Mouse (Mus musculus) mouse trophoblast stem cell (cell line): ENCODE results near the gene Ttll1.

ENCODE experiments used
- in situ Hi-C, 2 experiments: fragments of 300-500 bp; cut with MseI, MboI; formaldehyde crosslinking; loops; 2 replicates in 1 of 2; 3 replicates in 1 of 2; pipeline ENCODE4 v1.15.1; 2025

The Ttll1 gene

GRCm38 (mm10) chr15:83510805-83511405 lies at the start of gene Ttll1:
TSS of gene Ttll1 (minus strand) at chr15:83510893.
- in situ Hi-C loops, result no loop called here

- in situ Hi-C loops, result no loop called here
Measured at GRCm38 (mm10) chr15:83555161-83555974, 44.7 kb upstream of the Ttll1 start.

GRCm38 (mm10) chr15:83553831-83554230 lies 43.1 kb upstream of the Ttll1 start:
- in situ Hi-C loops, result no loop called here

GRCm38 (mm10) chr15:83550137-83550536 lies 39.4 kb upstream of the Ttll1 start:
- in situ Hi-C loops, result no loop called here

- in situ Hi-C loops, result no loop called here
Measured at GRCm38 (mm10) chr15:83547144-83547543, 36.5 kb upstream of the Ttll1 start.

- in situ Hi-C loops, result no loop called here
Measured at GRCm38 (mm10) chr15:83546029-83546428, 35.3 kb upstream of the Ttll1 start.

GRCm38 (mm10) chr15:83541647-83542287 lies 31.1 kb upstream of the Ttll1 start:
- in situ Hi-C loops, result no loop called here

- in situ Hi-C loops, result no loop called here
Measured at GRCm38 (mm10) chr15:83539905-83540304, 29.2 kb upstream of the Ttll1 start.

- in situ Hi-C loops, result no loop called here
Measured at GRCm38 (mm10) chr15:83538855-83539254, 28.2 kb upstream of the Ttll1 start.

- in situ Hi-C loops, result no loop called here
Measured at GRCm38 (mm10) chr15:83535890-83536231, 25.2 kb upstream of the Ttll1 start.

- in situ Hi-C loops, result no loop called here
Measured at GRCm38 (mm10) chr15:83534960-83535889, 24.5 kb upstream of the Ttll1 start.

GRCm38 (mm10) chr15:83532606-83533005 lies 21.9 kb upstream of the Ttll1 start:
- in situ Hi-C loops, result no loop called here

- in situ Hi-C loops, result no loop called here
Measured at GRCm38 (mm10) chr15:83531961-83532469, 21.3 kb upstream of the Ttll1 start.

- in situ Hi-C loops, result no loop called here
Measured at GRCm38 (mm10) chr15:83530688-83531087, 20.0 kb upstream of the Ttll1 start.

GRCm38 (mm10) chr15:83530233-83530632 lies 19.5 kb upstream of the Ttll1 start:
- in situ Hi-C loops, result no loop called here

- in situ Hi-C loops, result no loop called here
Measured at GRCm38 (mm10) chr15:83529765-83530164, 19.1 kb upstream of the Ttll1 start.

- in situ Hi-C loops, result no loop called here
Measured at GRCm38 (mm10) chr15:83528892-83529291, 18.2 kb upstream of the Ttll1 start.

- in situ Hi-C loops, result no loop called here
Measured at GRCm38 (mm10) chr15:83527747-83528146, 17.1 kb upstream of the Ttll1 start.

- in situ Hi-C loops, result no loop called here
Measured at GRCm38 (mm10) chr15:83527092-83527437, 16.4 kb upstream of the Ttll1 start.

GRCm38 (mm10) chr15:83526424-83527091 lies 15.9 kb upstream of the Ttll1 start, which contains the start of gene Bik:
TSS of gene Bik (plus strand) at chr15:83526862.
- in situ Hi-C loops, result no loop called here

GRCm38 (mm10) chr15:83524333-83524729 lies 13.6 kb upstream of the Ttll1 start:
- in situ Hi-C loops, result no loop called here
